Mouse (Mus musculus) liver, embryonic 16.5 days (tissue): ENCODE data around the gene Cep295. TPM values are rescaled to one million over a fixed set of nuclear protein-coding genes. Genes with fewer than 3 reads are reported as not detected.
A peak's percentile ranks its signal among the peaks of the same experiment; 100 is the strongest.

ENCODE experiments used
- ATAC-seq: fragments of 200-750 bp; cut with Nextera tagmentation; 2 replicates; pipeline ENCODE4 v1.8.0; 2017; ENCODE audit warnings: low read depth, mild to moderate bottlenecking, moderate number of reproducible peaks, moderate library complexity
- H3K27ac ChIP-seq: fragments of 300-500 bp; sonication (generic); 2 replicates; pipeline ENCODE4 v1.5.1; 2014; ENCODE audit warnings: mild to moderate bottlenecking, low read length
- H3K27me3 ChIP-seq: fragments of 300-500 bp; sonication (generic); 2 replicates; pipeline ENCODE4 v1.6.1; 2014; ENCODE audit warnings: low read depth, low read length, mixed read lengths; ENCODE audit not compliant: control insufficient read depth, insufficient read depth
- H3K36me3 ChIP-seq: fragments of 300-500 bp; sonication (generic); 2 replicates; pipeline ENCODE4 v1.6.1; 2014; ENCODE audit warnings: mild to moderate bottlenecking; ENCODE audit not compliant: control insufficient read depth, insufficient read depth
- H3K4me1 ChIP-seq: fragments of 300-500 bp; sonication (generic); 2 replicates; pipeline ENCODE4 v1.6.1; 2014; ENCODE audit warnings: low read depth, low read length, mixed read lengths; ENCODE audit not compliant: control insufficient read depth
- H3K4me2 ChIP-seq: fragments of 300-500 bp; sonication (generic); 2 replicates; pipeline ENCODE4 v1.6.1; 2014; ENCODE audit warnings: low read depth, low read length, mixed read lengths
- H3K4me3 ChIP-seq: fragments of 300-500 bp; sonication (generic); 2 replicates; pipeline ENCODE4 v1.5.1; 2014; ENCODE audit warnings: low read depth, mild to moderate bottlenecking, low read length
- H3K9ac ChIP-seq: fragments of 300-500 bp; sonication (generic); 2 replicates; pipeline ENCODE4 v1.6.1; 2014; ENCODE audit warnings: low read depth, low read length
- H3K9me3 ChIP-seq: fragments of 300-500 bp; sonication (generic); replicated peaks from 2 replicates; pipeline ENCODE4 v1.6.1; 2016; ENCODE audit warnings: low read length; ENCODE audit not compliant: control insufficient read depth
- WGBS: fragments of 180-500 bp; shearing (Covaris S2); extraction: QIAGEN DNeasy Blood & Tissue Kit; methylation state at CpG from one replicate; pipeline ENCODE4 v1.1.7; 2014; ENCODE audit not compliant: insufficient replicate concordance; 5-methylcytosine and 5-hydroxymethylcytosine counted together
- polyA plus RNA-seq: library from polyadenylated mRNA; unstranded; fragments of >200 nt; fragmentation: Nextera tagmentation; extraction: Ambion mirVana; gene quantifications from 2 replicates; pipeline ENCODE4 v1.2.1, GENCODE M21; 2015

The Cep295 gene
- polyA plus RNA-seq, 1 experiment from 2014 or later: 6.9 TPM

GRCm38 (mm10) chr9:15301399-15301798 is 56.2 kb downstream of the Cep295 start:
- Histone ChIP-seq H3K27ac (peak overlapping the region; percentile 65), H3K9ac (peak overlapping the region; percentile 33), H3K4me1 (peaks cover 6% of the 10 kb centered on the region), H3K36me3 (no peaks in the 10 kb centered on the region), H3K9me3 (no peaks in the 10 kb centered on the region), H3K4me2 (peak overlapping the region; percentile 36), H3K4me3 (peak overlapping the region; percentile 12; the same call in 1 of the 2 replicates), H3K27me3 (no peaks in the 10 kb centered on the region)
- WGBS: 26% methylated on average over 6 of the region's 6 CpGs
- peak; percentile 14; the same call in 1 of the 2 replicates for ATAC-seq

GRCm38 (mm10) chr9:15300056-15300455 is 57.5 kb downstream of the Cep295 start:
- no peaks in the 10 kb centered on the region for H3K4me1 ChIP-seq
- no peaks in the 10 kb centered on the region for H3K36me3 ChIP-seq
- no peak overlapping the region for H3K4me2 ChIP-seq
- no peak overlapping the region for H3K9ac ChIP-seq
- WGBS: 69% methylated on average over 5 of the region's 5 CpGs
- H3K9me3 ChIP-seq: no peaks in the 10 kb centered on the region
- no peak overlapping the region for H3K27ac ChIP-seq
- H3K4me3 ChIP-seq: no peak overlapping the region
- no peaks in the 10 kb centered on the region for H3K27me3 ChIP-seq
- no peak for ATAC-seq

DNA sequence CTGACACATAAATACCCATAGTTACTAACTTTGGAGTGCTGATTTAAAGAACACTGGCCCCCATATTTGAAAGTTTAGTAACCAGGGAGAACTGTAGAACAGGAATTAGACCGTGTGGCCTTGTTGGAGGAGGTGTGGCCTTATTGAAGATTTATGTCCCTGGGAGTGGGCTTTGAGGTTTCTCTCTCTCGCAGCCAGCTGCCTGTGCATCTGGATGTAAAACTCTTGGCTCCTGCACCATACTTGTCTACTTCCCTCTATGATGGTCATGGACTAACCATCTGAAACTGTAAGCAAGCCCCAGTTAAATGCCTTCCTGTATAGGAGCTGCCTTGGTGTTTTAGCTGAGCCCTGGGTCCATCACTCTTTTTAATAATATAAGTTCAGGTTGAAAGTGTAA is 59.1 kb downstream of the Cep295 start:
- Histone ChIP-seq H3K4me3 (no peak overlapping the region), H3K4me1 (no peaks in the 10 kb centered on the region), H3K9me3 (no peaks in the 10 kb centered on the region), H3K27me3 (no peaks in the 10 kb centered on the region), H3K27ac (no peak overlapping the region), H3K36me3 (no peaks in the 10 kb centered on the region), H3K4me2 (no peak overlapping the region), H3K9ac (no peak overlapping the region)
- ATAC-seq: no peak
- 18% methylated on average over 2 of the region's 2 CpGs for WGBS

DNA sequence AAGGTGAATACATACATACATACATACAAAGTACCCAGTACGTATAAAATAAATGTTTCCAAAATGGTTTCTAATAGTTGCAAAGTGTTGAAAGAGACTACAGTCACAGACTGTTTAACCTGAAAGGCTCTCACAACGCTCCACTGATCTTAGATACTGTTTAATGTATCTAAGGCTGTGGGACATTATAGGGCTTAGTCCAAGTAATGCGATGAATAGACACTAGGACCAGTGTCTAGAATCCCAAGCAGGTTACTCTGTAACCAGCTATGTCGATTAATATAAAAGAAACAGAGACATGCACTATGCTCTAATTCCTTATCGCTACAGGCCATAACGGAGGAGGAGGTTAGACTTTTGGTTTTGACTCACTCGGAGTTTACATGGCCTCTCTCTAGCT is 60.5 kb downstream of the Cep295 start:
- 67% methylated on average over 7 of the region's 7 CpGs for WGBS
- Histone ChIP-seq H3K4me3 (no peak overlapping the region), H3K36me3 (peaks cover 5% of the 10 kb centered on the region; the same call in 1 of the 2 replicates), H3K27ac (no peak overlapping the region), H3K4me2 (no peak overlapping the region), H3K4me1 (no peaks in the 10 kb centered on the region), H3K9ac (no peak overlapping the region), H3K9me3 (no peaks in the 10 kb centered on the region), H3K27me3 (no peaks in the 10 kb centered on the region)
- ATAC-seq: no peak

DNA sequence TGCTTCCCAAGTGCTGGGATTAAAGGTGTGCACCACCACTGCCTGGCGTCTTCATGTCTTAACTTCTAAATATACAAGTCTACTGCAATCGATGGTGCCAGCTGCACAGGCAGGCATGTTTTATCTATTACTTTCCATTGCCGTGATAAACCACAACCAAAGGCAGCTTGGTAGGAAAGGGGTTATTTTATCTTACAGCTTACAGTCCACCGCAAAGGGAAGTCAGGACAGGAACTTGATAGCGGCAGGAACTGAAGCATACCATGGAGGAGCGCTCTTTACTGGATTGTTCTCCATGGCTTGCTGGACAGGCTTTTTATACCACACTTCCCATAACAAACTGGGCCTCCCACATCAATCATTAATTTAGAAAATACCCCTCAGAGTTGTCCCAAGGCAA is 68.3 kb downstream of the Cep295 start:
- Histone ChIP-seq H3K9me3 (no peaks in the 10 kb centered on the region), H3K4me2 (no peak overlapping the region), H3K4me3 (no peak overlapping the region), H3K27ac (0 out of 2 replicates have a peak overlapping the region, but pooled peaks have one; percentile 24), H3K4me1 (peaks cover 19% of the 10 kb centered on the region), H3K27me3 (no peaks in the 10 kb centered on the region), H3K9ac (no peak overlapping the region), H3K36me3 (peaks cover 5% of the 10 kb centered on the region; the same call in 1 of the 2 replicates)
- WGBS: 15% methylated on average over 6 of the region's 6 CpGs
- peak; percentile 80 for ATAC-seq

- no peak overlapping the region for H3K4me3 ChIP-seq
- H3K4me2 ChIP-seq: no peak overlapping the region
- no peak for ATAC-seq
- no peaks in the 10 kb centered on the region for H3K9me3 ChIP-seq
- H3K4me1 ChIP-seq: peaks cover 19% of the 10 kb centered on the region
- no peaks in the 10 kb centered on the region for H3K27me3 ChIP-seq
- no peak overlapping the region for H3K27ac ChIP-seq
- peaks cover 5% of the 10 kb centered on the region; the same call in 1 of the 2 replicates for H3K36me3 ChIP-seq
- WGBS: 34% methylated on average over 3 of the region's 3 CpGs
- H3K9ac ChIP-seq: no peak overlapping the region
Observed at GRCm38 (mm10) chr9:15288402-15288801, 69.2 kb downstream of the Cep295 start.

- H3K4me3 ChIP-seq: no peak overlapping the region
- no peaks in the 10 kb centered on the region for H3K9me3 ChIP-seq
- H3K27ac ChIP-seq: no peak overlapping the region
- H3K36me3 ChIP-seq: no peaks in the 10 kb centered on the region
- WGBS: 33% methylated on average over 6 of the region's 6 CpGs
- H3K4me2 ChIP-seq: no peak overlapping the region
- no peak for ATAC-seq
- peaks cover 19% of the 10 kb centered on the region for H3K4me1 ChIP-seq
- no peak overlapping the region for H3K9ac ChIP-seq
- H3K27me3 ChIP-seq: no peaks in the 10 kb centered on the region
Observed at GRCm38 (mm10) chr9:15287846-15288245, 69.7 kb downstream of the Cep295 start.

DNA sequence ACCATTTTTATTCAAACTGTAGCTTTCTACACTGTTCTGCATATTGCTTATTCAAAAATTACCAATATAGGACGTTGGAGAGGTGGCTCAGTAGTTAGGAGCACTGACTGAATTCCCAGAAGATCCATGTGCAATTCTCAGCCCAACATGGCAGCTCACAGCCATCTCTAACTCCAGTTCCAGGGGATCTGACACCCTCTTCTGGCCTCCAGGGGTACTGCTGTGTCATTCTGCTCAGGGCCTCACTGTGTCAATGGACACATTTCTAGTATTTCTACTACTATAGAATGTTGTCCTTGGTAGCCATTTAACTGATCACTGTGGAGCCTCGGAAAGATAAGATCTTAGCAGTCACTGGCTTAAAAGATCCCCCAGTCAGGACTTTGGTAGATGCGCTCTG is 72.1 kb downstream of the Cep295 start:
- WGBS: 53% methylated on average over 3 of the region's 3 CpGs
- ATAC-seq: no peak

GRCm38 (mm10) chr9:15280491-15280879 is 77.1 kb downstream of the Cep295 start:
- Histone ChIP-seq H3K27ac (peak overlapping the region; percentile 93), H3K4me2 (peak overlapping the region; percentile 72), H3K4me3 (peak overlapping the region; percentile 98), H3K27me3 (no peaks in the 10 kb centered on the region), H3K4me1 (peaks cover 16% of the 10 kb centered on the region), H3K36me3 (peaks cover 12% of the 10 kb centered on the region), H3K9me3 (no peaks in the 10 kb centered on the region), H3K9ac (peak overlapping the region; percentile 67)
- 27% methylated on average over 5 of the region's 5 CpGs for WGBS
- ATAC-seq: peak; percentile 30

More for the DNA sequence above, 72.1 kb downstream of the Cep295 start:
- H3K27me3 ChIP-seq: no peaks in the 10 kb centered on the region
- H3K4me1 ChIP-seq: peaks cover 25% of the 10 kb centered on the region
- no peaks in the 10 kb centered on the region for H3K36me3 ChIP-seq
- no peak overlapping the region for H3K4me3 ChIP-seq
- H3K9ac ChIP-seq: no peak overlapping the region
- H3K4me2 ChIP-seq: no peak overlapping the region
- no peak overlapping the region for H3K27ac ChIP-seq
- H3K9me3 ChIP-seq: no peaks in the 10 kb centered on the region
